Mouse (Mus musculus) spleen, postnatal 10 days (tissue): ENCODE results near the gene 4933430I17Rik.
A peak's percentile ranks its signal among the peaks of the same experiment; 100 is the strongest.
"Not testable (repeated sequence)": the region's sequence is repeated elsewhere in the genome, so short reads cannot be mapped to it uniquely, and the experiment has no call there.

ENCODE experiments used
- DNase-seq, 2 experiments: peaks; one replicate each; pipeline ENCODE4 v3.0.0; 2021 to 2022; ENCODE audit warnings: low spot score in 2 of 2

Gene 4933430I17Rik

GRCm38 (mm10) chr4:62524651-62525488 is at the start of gene 4933430I17Rik, which contains the start of gene Pole3:
Gene 4933430I17Rik, plus strand, starts transcription at chr4:62525369.
Gene Pole3, minus strand, starts transcription at chr4:62525068.
- DNase-seq: peak; percentile 97

- DNase-seq: no peak
Observed at GRCm38 (mm10) chr4:62475793-62476192, 49.4 kb upstream of the 4933430I17Rik start.

GRCm38 (mm10) chr4:62477542-62478244 is 47.5 kb upstream of the 4933430I17Rik start:
- DNase-seq: no peak

GRCm38 (mm10) chr4:62479593-62479936 is 45.6 kb upstream of the 4933430I17Rik start:
- DNase-seq: not testable (repeated sequence)

GRCm38 (mm10) chr4:62479937-62480708 is 45.0 kb upstream of the 4933430I17Rik start, which contains the start of gene Bspry:
Gene Bspry, plus strand, starts transcription at chr4:62480053.
- DNase-seq: peak; percentile 41 to 57

- DNase-seq: no peak
Observed at GRCm38 (mm10) chr4:62480709-62481605, 44.2 kb upstream of the 4933430I17Rik start.

- no peak for DNase-seq
Observed at GRCm38 (mm10) chr4:62484928-62485327, 40.2 kb upstream of the 4933430I17Rik start.

- DNase-seq: peak in 1 of 2 experiments; percentile 39
Observed at GRCm38 (mm10) chr4:62485450-62486161, 39.6 kb upstream of the 4933430I17Rik start.

- peak in 1 of 2 experiments; percentile 14 for DNase-seq
Observed at GRCm38 (mm10) chr4:62486162-62486696, 38.9 kb upstream of the 4933430I17Rik start.

- no peak for DNase-seq
Observed at GRCm38 (mm10) chr4:62487172-62487571, 38.0 kb upstream of the 4933430I17Rik start.

GRCm38 (mm10) chr4:62487914-62488313 is 37.3 kb upstream of the 4933430I17Rik start:
- no peak for DNase-seq

GRCm38 (mm10) chr4:62492682-62493081 is 32.5 kb upstream of the 4933430I17Rik start:
- DNase-seq: no peak

- DNase-seq: no peak
Observed at GRCm38 (mm10) chr4:62494230-62494629, 30.9 kb upstream of the 4933430I17Rik start.

GRCm38 (mm10) chr4:62495946-62496345 is 29.2 kb upstream of the 4933430I17Rik start:
- no peak for DNase-seq

GRCm38 (mm10) chr4:62496815-62497214 is 28.4 kb upstream of the 4933430I17Rik start:
- DNase-seq: no peak

GRCm38 (mm10) chr4:62500799-62501198 is 24.4 kb upstream of the 4933430I17Rik start:
- DNase-seq: no peak

- DNase-seq: no peak
Observed at GRCm38 (mm10) chr4:62501534-62501933, 23.6 kb upstream of the 4933430I17Rik start.

GRCm38 (mm10) chr4:62501964-62502732 is 23.0 kb upstream of the 4933430I17Rik start:
- peak; percentile 82 to 88 for DNase-seq

GRCm38 (mm10) chr4:62502969-62503368 is 22.2 kb upstream of the 4933430I17Rik start:
- DNase-seq: no peak
